In the genomic region with DNA sequence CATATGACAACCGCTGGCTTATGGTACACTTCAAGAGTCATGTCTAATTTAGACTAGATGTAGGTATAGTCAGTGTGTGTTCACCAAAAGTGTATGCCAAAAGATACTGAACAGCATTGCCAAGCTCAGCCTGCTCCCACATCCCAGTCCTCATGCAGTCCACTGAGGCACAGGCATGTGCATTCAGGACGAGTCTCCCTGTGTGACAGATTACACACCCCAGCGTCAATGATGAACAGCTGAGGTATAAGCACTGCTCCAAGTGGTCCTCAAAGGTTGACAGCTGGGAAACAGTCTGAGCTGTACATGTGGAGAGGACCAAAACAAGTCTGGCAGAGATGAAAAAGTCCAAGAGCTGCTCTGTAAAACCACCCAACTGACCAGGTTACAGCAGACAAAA, we compare ENCODE assay signal across 17 mouse cellular contexts.
"Had no signal": no experiment of that assay in that cellular context is flagged by ENCODE, and none has a peak within 500 bp of the region (broad histone marks: within the 10 kb centered on the region; RNA-seq: fewer than 3 reads in every experiment).

No protein-coding gene starts in this region.

- H3K27ac ChIP-seq: liver, embryonic 13.5 days; liver, embryonic 15.5 days; macrophage; midbrain, embryonic 13.5 days; midbrain, embryonic 15.5 days; neural tube, embryonic 12.5 days had no signal

- H3K27me3 ChIP-seq: liver, embryonic 13.5 days; liver, embryonic 15.5 days; megakaryocyte, embryonic 14.5 days; midbrain, embryonic 13.5 days; midbrain, embryonic 15.5 days; neural tube, embryonic 12.5 days had no signal

- H3K4me1 ChIP-seq: liver, embryonic 13.5 days; liver, embryonic 15.5 days; megakaryocyte, embryonic 14.5 days; midbrain, embryonic 13.5 days; midbrain, embryonic 15.5 days; neural tube, embryonic 12.5 days had no signal

- H3K4me3 ChIP-seq: liver, embryonic 13.5 days; liver, embryonic 15.5 days; megakaryocyte, embryonic 14.5 days; midbrain, embryonic 13.5 days; midbrain, embryonic 15.5 days; neural tube, embryonic 12.5 days had no signal

- H3K4me2 ChIP-seq: liver, embryonic 13.5 days; liver, embryonic 15.5 days; midbrain, embryonic 11.5 days; midbrain, embryonic 13.5 days; midbrain, embryonic 15.5 days; neural tube, embryonic 12.5 days had no signal

- H3K9ac ChIP-seq: liver, embryonic 13.5 days; liver, embryonic 15.5 days; liver, postnatal 0 days; midbrain, embryonic 13.5 days; midbrain, embryonic 15.5 days; neural tube, embryonic 12.5 days had no signal

- H3K9me3 ChIP-seq: liver, embryonic 13.5 days; liver, embryonic 15.5 days; midbrain, embryonic 13.5 days; midbrain, embryonic 15.5 days; neural tube, embryonic 12.5 days had no signal

- DNase-seq: liver, embryonic 13.5 days; liver, postnatal 0 days; lung, adult 2 months; lung, postnatal 14 days; right cerebral cortex, postnatal 14 days; right cerebral cortex, postnatal 4 days; spleen, adult 18-20 months; thymus, adult 18-20 months; thymus, postnatal 14 days; thymus, postnatal 36 days had no signal

- ATAC-seq: liver, postnatal 0 days; midbrain, embryonic 13.5 days; midbrain, embryonic 15.5 days had no signal

- H3K36me3 ChIP-seq: liver, embryonic 13.5 days; liver, embryonic 15.5 days; midbrain, embryonic 13.5 days; midbrain, embryonic 15.5 days; neural tube, embryonic 12.5 days had no signal
